Mouse (Mus musculus) lung, adult 2 months (tissue): ENCODE data around the gene Plxnc1.

ENCODE experiments used
- CTCF ChIP-seq: fragments of 200-500 bp; IDR thresholded peaks from 2 replicates; pipeline ENCODE4 v1.5.1; 2011; ENCODE audit warnings: mild to moderate bottlenecking, low read length, control low read depth; ENCODE audit not compliant: insufficient read depth
- POLR2A ChIP-seq: fragments of 200-500 bp; IDR thresholded peaks from 2 replicates; pipeline ENCODE4 v1.6.1; 2011; ENCODE audit warnings: low read depth, mild to moderate bottlenecking, control low read depth, low read length, borderline replicate concordance; ENCODE audit errors: extremely low read depth

DNA sequence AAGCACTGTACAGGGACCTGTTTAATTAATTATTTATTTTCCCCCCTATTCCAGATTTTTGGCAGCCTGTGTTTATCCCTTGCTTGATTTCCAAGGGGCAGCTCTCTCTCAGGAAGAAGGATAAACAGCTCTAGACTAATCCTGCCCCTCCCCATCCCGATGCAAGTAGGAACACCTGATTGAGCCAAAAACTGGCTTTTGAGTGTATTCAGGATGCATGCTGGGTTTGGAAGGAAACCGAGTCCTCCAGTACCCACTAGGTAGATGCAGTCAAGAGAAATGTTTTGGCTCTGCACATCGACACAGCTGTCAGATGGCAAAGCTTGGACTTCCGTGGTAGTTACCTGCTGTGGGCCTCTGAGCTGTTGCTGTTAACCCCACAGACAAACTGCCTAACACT lies 3.1 kb downstream of the Plxnc1 start:
- no peak for TF ChIP-seq POLR2A
- no peak for TF ChIP-seq CTCF
